Mouse (Mus musculus) heart, adult 2 months (tissue): ENCODE measurements at regions not wholly inside any gene's neighbourhood (a gene's known extent, or its start where the extent isn't known, plus 50 kb on each side); places are given as distances from the start of the nearest gene placed in this dataset.
A peak's percentile ranks its signal among the peaks of the same experiment; 100 is the strongest.

Experiments
- DNase-seq, 2 experiments: peaks; one replicate each; pipeline ENCODE4 v3.0.0; 2021
- H3K27ac ChIP-seq: fragments of 200-600 bp; 2 replicates; pipeline ENCODE4 v1.8.1; 2022
- H3K27me3 ChIP-seq: fragments of 200-500 bp; 2 replicates; pipeline ENCODE4 v1.6.1; 2012; ENCODE audit warnings: mild to moderate bottlenecking, low read length, inconsistent platforms, mixed read lengths; ENCODE audit not compliant: control insufficient read depth, insufficient read depth
- H3K36me3 ChIP-seq: fragments of 200-500 bp; 2 replicates; pipeline ENCODE4 v1.6.1; 2012; ENCODE audit warnings: low read length, inconsistent platforms; ENCODE audit not compliant: control insufficient read depth, insufficient read depth
- H3K4me1 ChIP-seq: fragments of 200-500 bp; 2 replicates; pipeline ENCODE4 v1.6.1; 2011; ENCODE audit warnings: low read length; ENCODE audit not compliant: control insufficient read depth, insufficient read depth
- H3K4me3 ChIP-seq: fragments of 200-600 bp; 2 replicates; pipeline ENCODE4 v1.8.1; 2022
- H3K79me2 ChIP-seq: fragments of 200-500 bp; replicated peaks from 2 replicates; pipeline ENCODE4 v1.6.1; 2012; ENCODE audit warnings: mild to moderate bottlenecking, inconsistent platforms, low read length, moderate library complexity, mixed read lengths; ENCODE audit not compliant: control insufficient read depth, insufficient read depth
- H3K9ac ChIP-seq: fragments of 200-500 bp; 2 replicates; pipeline ENCODE4 v1.6.1; 2012; ENCODE audit warnings: low read depth, mild to moderate bottlenecking, control low read depth, inconsistent platforms, low read length, mixed read lengths
- CTCF ChIP-seq: fragments of 200-600 bp; IDR thresholded peaks from 2 replicates; pipeline ENCODE4 v1.8.1; 2022; ENCODE audit warnings: antibody characterized with exemption, mild to moderate bottlenecking, moderate library complexity
- EP300 ChIP-seq: fragments of 200-500 bp; IDR thresholded peaks from 2 replicates; pipeline ENCODE4 v1.6.1; 2011; ENCODE audit warnings: low read depth, low read length, control low read depth; ENCODE audit not compliant: insufficient read depth
- POLR2A ChIP-seq: fragments of 200-500 bp; IDR thresholded peaks from 2 replicates; pipeline ENCODE4 v1.6.1; 2011; ENCODE audit warnings: mild to moderate bottlenecking, low read depth, low read length, control low read depth; ENCODE audit not compliant: insufficient read depth
- WGBS: fragments of 180-500 bp; shearing (Covaris S2); methylation state at CpG from one replicate; pipeline ENCODE4 v1.1.7; 2018; 5-methylcytosine and 5-hydroxymethylcytosine counted together
- intact Hi-C: fragments of 180-260 bp; cut with DNase I; formaldehyde crosslinking; loops from one replicate; pipeline ENCODE4 v1.15.1; 2025

DNA sequence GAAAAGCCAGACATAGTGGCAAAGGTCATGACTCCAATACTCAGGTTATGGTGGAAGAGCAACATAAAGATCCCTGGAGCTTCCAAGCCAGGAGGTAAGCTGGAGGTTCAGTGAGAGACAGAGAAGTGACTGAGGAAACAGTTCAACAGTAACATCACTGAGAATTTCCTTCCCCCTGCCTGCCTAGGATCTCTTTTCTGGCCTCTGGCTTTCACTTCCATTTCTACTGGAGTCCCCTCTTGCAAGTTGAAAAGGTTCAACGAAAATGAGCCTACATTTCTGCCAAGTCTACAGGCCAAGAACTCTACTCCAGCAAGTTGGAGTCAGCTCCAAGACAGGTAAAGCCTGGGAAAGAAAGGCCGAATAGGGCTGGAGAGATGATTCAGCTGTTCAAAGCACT is 293.0 kb downstream of the Epha4 start:
- Histone ChIP-seq H3K9ac (no peak overlapping the region), H3K79me2 (no peaks in the 10 kb centered on the region), H3K4me3 (no peak overlapping the region), H3K36me3 (no peaks in the 10 kb centered on the region), H3K4me1 (no peaks in the 10 kb centered on the region), H3K27ac (no peak overlapping the region), H3K27me3 (no peaks in the 10 kb centered on the region)
- TF ChIP-seq EP300: no peak
- no peak for TF ChIP-seq CTCF
- TF ChIP-seq POLR2A: no peak
- intact Hi-C loops: no loop called here
- DNase-seq: no peak
- WGBS: 95% methylated on average over 2 of the region's 2 CpGs

DNA sequence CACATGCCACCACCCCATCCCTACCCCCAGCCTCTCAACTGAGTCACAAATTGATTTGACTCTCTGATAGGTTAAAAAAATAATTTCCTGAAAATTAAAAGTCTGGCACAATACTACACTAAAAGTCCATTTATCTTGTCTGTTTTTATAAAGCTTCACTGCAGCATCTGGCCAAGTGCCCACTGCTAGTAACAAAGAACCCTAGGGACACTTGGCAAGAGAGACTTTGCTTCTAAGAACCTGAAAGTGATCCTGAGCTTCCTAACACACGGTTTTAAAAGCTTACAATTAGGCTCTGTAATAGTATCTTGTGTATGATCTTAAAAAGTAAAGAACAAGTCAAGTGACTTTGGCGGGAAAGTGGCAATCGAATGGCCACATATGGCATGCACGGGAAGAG is 288.3 kb downstream of the Epha4 start:
- TF ChIP-seq CTCF: no peak
- no peak for TF ChIP-seq EP300
- no peak for TF ChIP-seq POLR2A
- no peak for DNase-seq
- H3K4me3 ChIP-seq: no peak overlapping the region
- 32% methylated on average over 4 of the region's 4 CpGs for WGBS
- H3K79me2 ChIP-seq: no peaks in the 10 kb centered on the region
- no peak overlapping the region for H3K27ac ChIP-seq
- H3K36me3 ChIP-seq: no peaks in the 10 kb centered on the region
- no peak overlapping the region for H3K9ac ChIP-seq
- intact Hi-C loops: no loop called here
- H3K4me1 ChIP-seq: peaks cover 1% of the 10 kb centered on the region; the same call in 1 of the 2 replicates
- H3K27me3 ChIP-seq: no peaks in the 10 kb centered on the region

DNA sequence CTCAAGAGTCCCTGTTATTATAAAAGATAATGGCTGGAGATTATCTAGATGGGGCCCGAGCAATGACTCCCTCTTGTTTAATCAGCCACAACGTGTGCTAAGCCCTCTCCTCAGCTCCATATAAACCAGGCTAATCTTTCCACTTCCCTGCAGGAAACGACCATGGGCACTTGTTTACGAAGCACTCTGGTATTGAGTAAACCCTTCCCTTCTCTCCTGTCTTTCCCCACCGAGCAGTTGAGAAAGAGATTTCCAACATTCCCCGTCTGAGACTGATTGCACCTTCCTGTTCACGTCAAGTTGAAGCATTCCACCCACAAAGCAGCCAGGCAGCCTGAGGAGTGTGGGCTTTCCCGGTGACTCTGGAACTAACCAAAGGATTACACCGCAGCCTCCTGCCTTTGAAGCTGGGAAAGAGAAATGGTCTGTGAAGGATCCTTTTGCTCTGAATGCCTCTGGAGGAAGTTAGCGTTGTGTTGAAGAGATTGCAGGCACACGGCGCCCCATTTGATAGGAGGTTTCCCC is 287.8 kb downstream of the Epha4 start:
- TF ChIP-seq EP300 (no peak), CTCF (no peak), POLR2A (no peak)
- 36% methylated on average over 12 of the region's 12 CpGs for WGBS
- no peaks in the 10 kb centered on the region for H3K36me3 ChIP-seq
- peak in 1 of 2 experiments; percentile 10 for DNase-seq
- H3K27me3 ChIP-seq: no peaks in the 10 kb centered on the region
- H3K4me3 ChIP-seq: no peak overlapping the region
- no peaks in the 10 kb centered on the region for H3K79me2 ChIP-seq
- no peak overlapping the region for H3K27ac ChIP-seq
- H3K9ac ChIP-seq: no peak overlapping the region
- intact Hi-C loops: no loop called here
- H3K4me1 ChIP-seq: peaks cover 1% of the 10 kb centered on the region; the same call in 1 of the 2 replicates

DNA sequence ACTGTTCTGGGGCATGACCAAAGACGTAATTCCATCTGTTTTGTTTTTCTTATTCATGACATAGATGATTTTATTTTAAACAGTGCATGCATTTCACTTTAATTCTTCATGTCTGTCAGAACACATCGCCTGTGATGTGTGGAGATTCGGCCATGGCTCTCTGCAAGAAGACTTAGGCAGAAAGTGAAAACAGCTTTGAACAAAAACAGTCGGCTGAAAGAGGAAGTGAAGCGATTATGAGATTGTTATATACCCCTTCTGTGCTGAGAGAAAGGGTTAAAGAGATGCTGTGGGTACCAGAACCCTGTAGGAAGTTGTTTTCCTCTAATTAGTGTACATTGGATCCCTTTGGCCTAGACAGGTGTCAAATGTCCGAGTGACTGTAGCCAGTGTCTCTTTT is 287.1 kb downstream of the Epha4 start:
- WGBS: 70% methylated on average over 6 of the region's 6 CpGs
- intact Hi-C loops: no loop called here
- no peak for TF ChIP-seq CTCF
- TF ChIP-seq POLR2A: no peak
- TF ChIP-seq EP300: no peak

DNA sequence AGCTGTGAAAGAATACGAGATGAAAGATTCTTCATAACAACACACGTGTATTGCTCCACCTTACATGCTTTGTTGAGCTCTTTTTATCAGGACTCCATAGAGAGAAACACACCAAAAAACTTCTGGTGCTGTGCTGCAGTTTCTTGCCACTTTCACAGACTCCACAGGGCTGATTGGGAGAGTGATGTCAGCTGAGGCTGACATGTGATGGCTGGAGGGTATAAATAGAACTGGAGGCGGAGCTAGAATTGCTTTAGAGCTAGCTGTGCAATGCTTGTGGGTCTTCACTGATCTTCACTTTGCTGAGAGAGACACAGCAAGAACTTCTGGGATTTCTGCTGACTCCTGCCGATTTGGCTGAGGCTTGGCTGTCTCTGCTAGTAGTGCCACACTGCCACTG is 285.3 kb downstream of the Epha4 start:
- intact Hi-C loops: no loop called here
- Histone ChIP-seq H3K79me2 (no peaks in the 10 kb centered on the region), H3K27me3 (no peaks in the 10 kb centered on the region), H3K27ac (no peak overlapping the region), H3K36me3 (peaks cover 2% of the 10 kb centered on the region), H3K9ac (no peak overlapping the region), H3K4me1 (peaks cover 3% of the 10 kb centered on the region), H3K4me3 (no peak overlapping the region)
- no peak for DNase-seq
- 90% methylated on average over 4 of the region's 4 CpGs for WGBS
- TF ChIP-seq EP300 (no peak), POLR2A (no peak), CTCF (no peak)

More for the DNA sequence above, 287.1 kb downstream of the Epha4 start:
- H3K4me1 ChIP-seq: peaks cover 2% of the 10 kb centered on the region
- H3K9ac ChIP-seq: no peak overlapping the region
- no peaks in the 10 kb centered on the region for H3K27me3 ChIP-seq
- H3K27ac ChIP-seq: no peak overlapping the region
- H3K36me3 ChIP-seq: no peaks in the 10 kb centered on the region
- no peak overlapping the region for H3K4me3 ChIP-seq
- DNase-seq: no peak
- H3K79me2 ChIP-seq: no peaks in the 10 kb centered on the region

DNA sequence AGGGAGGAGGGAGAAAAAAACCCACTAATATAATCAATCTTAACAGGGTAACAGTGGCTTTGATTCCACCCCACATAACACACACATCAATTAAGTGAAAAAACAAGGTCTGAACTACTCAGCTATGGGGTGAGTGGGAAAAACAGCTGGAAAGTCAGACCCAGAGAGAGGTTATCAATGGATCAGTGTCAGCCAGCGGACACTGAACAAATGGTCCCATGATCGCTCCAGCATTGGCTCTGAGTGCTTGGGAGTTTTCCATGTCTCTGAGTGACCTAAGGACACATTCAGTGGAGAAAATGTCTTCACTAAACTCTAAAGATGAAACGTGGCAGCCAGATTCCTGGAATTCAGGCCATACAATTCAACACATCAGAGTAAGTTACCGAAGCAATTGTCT is 281.9 kb downstream of the Epha4 start:
- no peaks in the 10 kb centered on the region for H3K79me2 ChIP-seq
- peak; percentile 25 to 54 for DNase-seq
- no peaks in the 10 kb centered on the region for H3K27me3 ChIP-seq
- WGBS: 55% methylated on average over 4 of the region's 4 CpGs
- no peak overlapping the region for H3K27ac ChIP-seq
- intact Hi-C loops: no loop called here
- H3K9ac ChIP-seq: no peak overlapping the region
- no peak overlapping the region for H3K4me3 ChIP-seq
- H3K4me1 ChIP-seq: peaks cover 1% of the 10 kb centered on the region
- no peak for TF ChIP-seq CTCF
- H3K36me3 ChIP-seq: peaks cover 2% of the 10 kb centered on the region
